Mouse (Mus musculus) embryo, embryonic 11.5 days (tissue): ENCODE measurements around the gene Cep135.

Experiments used
- DNase-seq: peaks from one replicate; pipeline ENCODE4 v3.0.0-alpha.2; 2012; ENCODE audit warnings: low read depth, low spot score

The Cep135 gene

GRCm38 (mm10) chr5:76683455-76683854 is 95.0 kb downstream of the Cep135 start:
- DNase-seq, result no peak

- no peak for DNase-seq
Measured at GRCm38 (mm10) chr5:76684658-76685605, 96.4 kb downstream of the Cep135 start.

GRCm38 (mm10) chr5:76687961-76688600 is 99.6 kb downstream of the Cep135 start:
- DNase-seq, result no peak

- DNase-seq, result no peak
Measured at GRCm38 (mm10) chr5:76688643-76689042, 100.1 kb downstream of the Cep135 start.

GRCm38 (mm10) chr5:76690177-76690593 is 101.7 kb downstream of the Cep135 start:
- DNase-seq, result no peak

- DNase-seq, result no peak
Measured at GRCm38 (mm10) chr5:76691251-76691650, 102.8 kb downstream of the Cep135 start.

- no peak for DNase-seq
Measured at GRCm38 (mm10) chr5:76691706-76692424, 103.4 kb downstream of the Cep135 start.
